Mouse (Mus musculus): Measurements from ENCODE around the gene Fosb.

GRCm38 (mm10) chr7:19284763-19285162 is 25.1 kb downstream of the Fosb start:
- TF ChIP-seq CTCF (IDR thresholded peaks at IDR 0.05; ENCODE audit: low read depth, low read length) (peak; percentile 65), POLR2A (IDR thresholded peaks at IDR 0.05; ENCODE audit: extremely low read depth, insufficient read depth, low read length) (no peak)

Data from liver, adult 2 months (tissue).